Mouse (Mus musculus) small intestine, adult 2 months (tissue): Measurements from ENCODE around the gene Ccdc151.

ENCODE experiments used
- CTCF ChIP-seq: fragments of 200-500 bp; IDR thresholded peaks from 2 replicates; pipeline ENCODE4 v1.5.1; 2012; ENCODE audit warnings: low read depth, mild to moderate bottlenecking, control low read depth, inconsistent platforms, low read length, moderate library complexity, mixed read lengths; ENCODE audit not compliant: insufficient replicate concordance, insufficient read length; ENCODE audit errors: extremely low read depth
- POLR2A ChIP-seq: fragments of 200-500 bp; IDR thresholded peaks from 2 replicates; pipeline ENCODE4 v1.6.1; 2012; ENCODE audit warnings: low read depth, mild to moderate bottlenecking, control low read depth, inconsistent platforms, low read length, moderate library complexity

DNA sequence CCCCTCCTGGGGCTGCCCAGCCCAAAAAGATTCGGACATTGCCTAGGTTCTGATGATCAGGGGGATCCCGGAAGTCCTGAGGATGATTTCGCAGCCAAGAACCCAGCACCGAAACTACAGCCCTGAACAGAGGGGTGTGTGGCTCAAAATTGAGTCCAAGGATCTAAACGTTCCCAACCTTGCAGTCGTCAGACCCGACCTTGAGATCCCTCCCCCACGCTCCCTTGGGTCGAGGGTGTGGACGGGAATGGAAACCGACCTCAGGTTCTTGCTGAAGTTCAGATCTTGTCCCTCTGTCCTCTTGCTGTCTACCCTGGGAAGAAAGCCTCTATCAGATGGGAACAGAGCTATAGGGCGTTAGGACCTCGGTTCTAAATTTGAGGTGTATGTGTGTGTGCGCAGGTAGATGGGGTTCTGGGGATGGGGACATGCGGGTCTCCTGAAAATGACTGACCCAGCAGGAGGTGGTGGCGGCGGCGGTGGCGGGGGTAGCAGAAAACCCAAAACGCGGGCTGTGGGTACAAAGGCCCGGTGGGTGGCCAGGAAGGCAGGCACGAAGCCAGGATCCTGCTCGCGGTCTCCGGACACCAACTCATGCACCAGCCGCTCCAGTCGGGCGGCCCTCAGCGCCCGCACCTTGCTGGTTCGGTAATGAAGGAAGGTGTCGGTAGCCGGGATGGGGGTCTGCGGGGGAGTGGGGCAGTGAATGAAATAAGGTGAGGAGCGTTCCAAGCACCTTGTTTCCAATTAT is 14.7 kb downstream of the Ccdc151 start:
- TF ChIP-seq CTCF: no peak
- no peak for TF ChIP-seq POLR2A
